Comparison of ENCODE assay signal across 8 mouse cellular contexts in the genomic region with DNA sequence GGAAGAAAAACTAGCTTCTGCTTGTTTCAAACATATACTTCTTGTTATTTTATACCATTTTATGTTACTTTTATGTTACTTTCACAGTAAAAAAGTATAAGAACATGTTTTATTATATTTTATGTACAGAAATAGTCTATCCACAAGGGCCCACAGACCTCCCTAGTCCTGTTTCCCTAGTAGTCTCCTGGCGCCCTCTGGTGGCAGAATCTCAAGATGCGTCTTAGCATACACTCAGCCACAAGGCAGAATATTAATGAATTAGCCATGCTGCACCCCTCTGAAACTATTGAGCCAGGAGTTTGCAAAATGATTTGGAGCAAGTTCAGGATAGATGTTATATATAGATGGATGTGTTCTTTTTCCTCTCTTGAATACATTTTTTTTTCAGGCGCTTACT.
A peak's percentile ranks its signal among the peaks of the same experiment; 100 is the strongest.
DNase-seq lines count a peak whose midpoint lies in the region; ATAC-seq and TF ChIP-seq lines count a peak whose summit lies in the region.

No protein-coding gene starts in this region.

- no peak overlapping the region for H3K27ac ChIP-seq in neural tube, embryonic 15.5 days (replicated peaks)
- no peak overlapping the region for H3K27ac ChIP-seq in testis, adult 2 months (ENCODE audit: control insufficient read depth, insufficient read depth, low read depth, low read length)

- H3K4me3 ChIP-seq in neural tube, embryonic 15.5 days (replicated peaks) = no peak overlapping the region
- H3K4me3 ChIP-seq in testis, adult 2 months (ENCODE audit: control insufficient read depth, low read depth, low read length) = no peak overlapping the region

- peak; percentile 60; the same call in 1 of the 2 replicates for TF ChIP-seq CTCF in testis, adult 2 months (IDR thresholded peaks at IDR 0.05; ENCODE audit: control insufficient read depth, insufficient read depth, insufficient replicate concordance, low read depth, low read length)

- H3K9me3 ChIP-seq in neural tube, embryonic 15.5 days (replicated peaks) = no peaks in the 10 kb centered on the region

- no peaks in the 10 kb centered on the region for H3K36me3 ChIP-seq in neural tube, embryonic 15.5 days
- no peaks in the 10 kb centered on the region for H3K36me3 ChIP-seq in testis, adult 2 months (ENCODE audit: control insufficient read depth, insufficient read depth, low read length)

- no peaks in the 10 kb centered on the region for H3K27me3 ChIP-seq in neural tube, embryonic 15.5 days (replicated peaks)
- H3K27me3 ChIP-seq in testis, adult 2 months (ENCODE audit: control insufficient read depth, insufficient read depth, low read length) = no peaks in the 10 kb centered on the region

- H3K4me2 ChIP-seq in neural tube, embryonic 15.5 days = no peak overlapping the region

- H3K4me1 ChIP-seq in neural tube, embryonic 15.5 days = no peaks in the 10 kb centered on the region
- H3K4me1 ChIP-seq in testis, adult 2 months (ENCODE audit: control insufficient read depth, insufficient read depth, low read length) = no peaks in the 10 kb centered on the region

- no peak for ATAC-seq in neural tube, embryonic 15.5 days (ENCODE audit: low FRiP score)

- H3K9ac ChIP-seq in neural tube, embryonic 15.5 days (replicated peaks) = no peak overlapping the region

- WGBS in neural tube, embryonic 15.5 days = 27% methylated on average over 3 of the region's 3 CpGs

- peak; percentile 84 for DNase-seq in neural tube, embryonic 10.5 days (ENCODE audit: extremely low spot score, low spot score)
- peak; percentile 77 for DNase-seq in c-Kit-positive CD71-positive TER-119-positive erythroid progenitor cells, embryonic 14.5 days (ENCODE audit: low spot score)
- DNase-seq in forelimb bud, embryonic 11.5 days (ENCODE audit: low read depth, low spot score) = peak; percentile 80
- DNase-seq in kidney, adult 18-20 months = peak; percentile 82
- DNase-seq in left cerebral cortex, postnatal 36 days (ENCODE audit: low spot score in 2 of 2) = peak; percentile 33 to 56
- DNase-seq in natural killer cell, adult 2 months (ENCODE audit: low spot score in 2 of 2) = peak; percentile 10 to 32

- intact Hi-C loops in left cerebral cortex, postnatal 36 days (cut with DNase I) = loop anchor here (1.0 kb wide), 1 partner anchor 408 kb away; no protein-coding TSS in a partner anchor

- TF ChIP-seq POLR2A in testis, adult 2 months (IDR thresholded peaks at IDR 0.05; ENCODE audit: control insufficient read depth, low read depth, low read length) = no peak

Comparison
In these comparisons a context has a peak if more than half of its experiments do, and no peak if none do; other contexts are left out.
1. DNase-seq: peak in every context shown above with its lines; median percentile 84 in neural tube, embryonic 10.5 days; 82 in kidney, adult 18-20 months; 80 in forelimb bud, embryonic 11.5 days; 77 in c-Kit-positive CD71-positive TER-119-positive erythroid progenitor cells, embryonic 14.5 days; 44 in left cerebral cortex, postnatal 36 days; 21 in natural killer cell, adult 2 months.